Mouse (Mus musculus) forebrain, embryonic 10.5 days (tissue): ENCODE data around the gene Rcn1. TPM values are rescaled to one million over a fixed set of nuclear protein-coding genes. Genes with fewer than 3 reads are reported as not detected.

ENCODE experiments used
- DNase-seq: peaks from one replicate; pipeline ENCODE4 v3.0.0-alpha.2; 2017; ENCODE audit warnings: low spot score; ENCODE audit errors: extremely low spot score
- H3K27ac ChIP-seq: fragments of 300-500 bp; sonication (generic); 2 replicates; pipeline ENCODE4 v1.5.1; 2016; ENCODE audit warnings: mild to moderate bottlenecking
- H3K27me3 ChIP-seq: fragments of 300-500 bp; sonication (generic); 2 replicates; pipeline ENCODE4 v1.6.1; 2016; ENCODE audit warnings: mild to moderate bottlenecking; ENCODE audit not compliant: poor library complexity, severe bottlenecking
- H3K36me3 ChIP-seq: fragments of 300-500 bp; sonication (generic); replicated peaks from 2 replicates; pipeline ENCODE4 v1.6.1; 2016; ENCODE audit warnings: mild to moderate bottlenecking, moderate library complexity
- H3K4me1 ChIP-seq: fragments of 300-500 bp; sonication (generic); 2 replicates; pipeline ENCODE4 v1.6.1; 2016
- H3K4me3 ChIP-seq: fragments of 300-500 bp; sonication (generic); 2 replicates; pipeline ENCODE4 v1.5.1; 2016; ENCODE audit warnings: mild to moderate bottlenecking, moderate library complexity
- H3K9me3 ChIP-seq: fragments of 300-500 bp; sonication (generic); 2 replicates; pipeline ENCODE4 v1.6.1; 2016; ENCODE audit warnings: mild to moderate bottlenecking, moderate library complexity
- WGBS: fragments of 180-500 bp; shearing (Covaris S2); methylation state at CpG from one replicate; pipeline ENCODE4 v1.1.7; 2016; 5-methylcytosine and 5-hydroxymethylcytosine counted together
- polyA plus RNA-seq: library from polyadenylated mRNA; unstranded; fragments of >200 nt; fragmentation: Nextera tagmentation; extraction: Ambion mirVana; gene quantifications from 2 replicates; pipeline ENCODE4 v1.2.1, GENCODE M21; 2016

The Rcn1 gene
- polyA plus RNA-seq, 1 experiment from 2014 or later, result 110 TPM

DNA sequence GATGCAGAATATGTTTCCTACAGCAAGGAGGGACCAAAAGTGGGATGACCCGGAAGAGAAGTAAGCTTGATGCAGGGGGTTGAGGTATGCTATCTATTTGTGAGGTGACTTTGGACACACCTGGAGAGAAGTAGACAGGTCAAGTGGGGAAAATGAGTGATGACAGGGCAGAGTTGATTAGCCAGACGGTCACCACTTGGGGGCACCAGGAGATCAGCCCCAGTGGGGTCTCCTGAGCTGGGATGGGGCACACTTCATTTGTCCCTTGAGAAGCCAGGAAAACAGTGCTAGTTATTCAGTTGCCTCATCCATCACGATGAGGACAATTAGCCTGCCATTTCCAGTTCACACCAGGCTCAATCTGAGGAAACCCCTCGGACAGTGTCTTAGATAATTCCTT lies 31.5 kb downstream of the Rcn1 start:
- Histone ChIP-seq H3K4me3 (no peak overlapping the region), H3K27me3 (peaks cover 30% of the 10 kb centered on the region), H3K9me3 (no peaks in the 10 kb centered on the region), H3K27ac (no peak overlapping the region), H3K36me3 (no peaks in the 10 kb centered on the region), H3K4me1 (peaks cover 11% of the 10 kb centered on the region)
- no peak for DNase-seq
- 57% methylated on average over 4 of the region's 4 CpGs for WGBS

DNA sequence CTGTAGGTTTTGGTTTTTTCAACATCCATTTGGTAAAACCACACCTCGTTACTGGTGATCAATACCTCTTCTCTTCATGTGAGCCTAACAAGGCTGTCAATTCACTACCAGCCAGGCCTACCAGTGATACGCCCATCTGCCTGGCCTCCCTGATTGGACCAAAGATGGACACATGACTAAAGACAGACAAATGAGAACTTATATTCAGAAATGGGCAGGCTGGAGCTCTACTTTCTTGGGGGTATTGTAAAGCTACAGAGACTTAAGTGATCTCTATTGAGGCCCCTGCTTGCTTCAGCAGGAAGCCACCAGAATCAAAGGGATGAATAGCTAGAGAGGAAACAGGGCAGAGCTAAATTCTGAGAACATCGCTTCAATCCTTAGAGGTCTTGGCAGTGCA lies 41.1 kb downstream of the Rcn1 start:
- Histone ChIP-seq H3K4me1 (no peaks in the 10 kb centered on the region), H3K9me3 (no peaks in the 10 kb centered on the region), H3K4me3 (no peak overlapping the region), H3K27ac (no peak overlapping the region), H3K27me3 (no peaks in the 10 kb centered on the region), H3K36me3 (no peaks in the 10 kb centered on the region)
- DNase-seq, result no peak
- 82% methylated on average over 3 of the region's 3 CpGs for WGBS

DNA sequence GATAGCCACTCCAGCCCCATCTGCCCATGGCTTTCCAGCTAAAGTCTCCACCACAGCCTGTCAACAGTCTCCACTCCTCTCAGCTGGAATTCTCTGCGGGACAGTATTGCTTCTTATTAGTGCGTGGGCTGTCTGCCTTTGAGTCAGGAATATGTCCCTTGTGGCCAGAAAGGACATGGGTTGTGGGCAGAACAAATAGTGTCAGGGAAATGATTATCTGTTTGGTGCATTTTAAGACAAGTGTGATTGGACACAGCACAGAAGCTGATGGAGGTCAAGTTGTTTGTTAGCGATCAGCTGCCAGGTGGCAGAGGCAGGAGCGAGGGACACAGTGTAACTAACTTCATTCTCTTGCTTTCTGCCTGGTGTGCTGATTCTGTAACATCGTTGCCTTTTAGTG lies 42.3 kb downstream of the Rcn1 start:
- WGBS, result 86% methylated on average over 5 of the region's 5 CpGs
- H3K4me1 ChIP-seq, result no peaks in the 10 kb centered on the region

DNA sequence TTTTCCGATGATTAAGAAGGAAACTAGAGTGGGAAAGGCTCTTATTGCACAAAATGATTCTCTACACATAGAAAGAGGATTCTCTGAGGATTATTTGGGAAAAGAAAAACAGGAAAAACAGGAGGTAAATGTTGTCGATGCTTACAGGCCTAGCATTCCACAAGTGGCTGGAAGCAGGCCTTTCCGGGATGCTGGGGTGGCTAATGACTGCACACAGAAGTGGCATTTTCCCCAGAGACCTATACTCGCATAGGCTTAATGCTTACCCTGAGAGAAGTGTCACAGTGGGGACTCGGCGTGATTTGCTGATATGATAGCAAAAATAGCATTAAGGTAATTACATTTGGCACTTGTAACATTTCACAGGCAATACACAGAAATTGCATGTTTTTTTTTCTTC lies 50.2 kb downstream of the Rcn1 start:
- no peak for DNase-seq
- Histone ChIP-seq H3K4me3 (no peak overlapping the region), H3K27me3 (0 out of 2 replicates have a peak, but pooled peaks cover 7% of the 10 kb centered on the region), H3K36me3 (no peaks in the 10 kb centered on the region), H3K4me1 (peaks cover 21% of the 10 kb centered on the region), H3K9me3 (no peaks in the 10 kb centered on the region), H3K27ac (no peak overlapping the region)
- WGBS, result 61% methylated on average over 6 of the region's 6 CpGs

More for the DNA sequence above, 42.3 kb downstream of the Rcn1 start:
- DNase-seq, result no peak
- Histone ChIP-seq H3K36me3 (no peaks in the 10 kb centered on the region), H3K4me3 (no peak overlapping the region), H3K27ac (no peak overlapping the region), H3K27me3 (no peaks in the 10 kb centered on the region), H3K9me3 (no peaks in the 10 kb centered on the region)

DNA sequence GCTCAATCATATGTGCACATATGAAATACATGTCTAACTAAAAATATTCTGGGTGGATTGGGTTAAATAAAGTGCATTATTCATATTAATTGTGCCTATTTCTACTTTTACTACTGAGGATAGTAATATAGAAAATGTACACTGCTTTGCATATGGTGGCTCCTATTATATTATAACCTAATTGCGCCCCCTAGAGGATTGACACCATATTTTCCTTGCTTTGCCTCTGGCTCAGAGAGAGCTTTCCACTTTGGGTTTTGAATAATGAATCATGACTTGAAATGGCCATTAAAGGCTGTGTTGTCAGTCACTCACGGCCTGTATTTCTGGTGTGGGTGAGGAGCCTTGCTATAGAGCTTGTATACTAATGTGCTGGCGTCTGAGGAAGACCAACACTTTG lies 59.1 kb downstream of the Rcn1 start:
- 59% methylated on average over 3 of the region's 3 CpGs for WGBS
- no peak overlapping the region for H3K27ac ChIP-seq
- H3K9me3 ChIP-seq, result no peaks in the 10 kb centered on the region
- no peaks in the 10 kb centered on the region for H3K27me3 ChIP-seq
- no peaks in the 10 kb centered on the region for H3K36me3 ChIP-seq
- peaks cover 26% of the 10 kb centered on the region for H3K4me1 ChIP-seq
- DNase-seq, result no peak
- H3K4me3 ChIP-seq, result no peak overlapping the region

DNA sequence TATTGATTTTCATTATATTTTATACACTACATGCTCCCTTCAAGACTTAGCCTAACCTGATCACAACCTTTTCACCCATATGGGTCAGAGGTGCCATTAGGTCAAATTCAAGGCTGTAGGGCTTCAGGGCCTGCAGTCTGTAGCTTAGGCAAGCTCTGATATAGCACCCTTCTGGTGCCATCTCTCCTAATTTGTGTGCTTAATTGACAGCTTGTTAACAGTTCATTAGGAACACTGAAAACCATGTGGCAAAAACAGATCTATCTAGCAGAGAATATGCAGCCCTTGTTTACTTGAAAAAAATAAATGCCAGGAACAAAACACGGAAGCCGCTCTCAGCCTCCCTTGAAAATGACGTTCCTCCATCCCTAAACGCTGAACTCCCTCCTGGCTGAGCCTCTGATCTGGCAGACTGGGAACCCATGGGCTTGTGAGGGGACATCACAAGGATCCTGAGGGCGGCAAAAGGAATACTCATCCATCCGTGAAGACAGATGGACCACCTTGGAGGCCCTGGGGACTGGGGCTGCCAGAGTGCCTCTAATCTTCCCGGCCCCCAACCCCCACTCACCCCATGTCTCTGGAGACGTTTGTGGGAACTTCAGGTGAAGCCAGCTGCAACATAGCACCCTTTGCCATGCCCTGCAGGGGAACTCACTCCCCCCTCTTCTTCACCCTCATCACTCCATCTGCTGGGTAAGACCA lies 61.8 kb downstream of the Rcn1 start:
- no peaks in the 10 kb centered on the region for H3K9me3 ChIP-seq
- 43% methylated on average over 8 of the region's 8 CpGs for WGBS
- DNase-seq, result no peak
- H3K27me3 ChIP-seq, result 0 out of 2 replicates have a peak, but pooled peaks cover 12% of the 10 kb centered on the region
- H3K36me3 ChIP-seq, result no peaks in the 10 kb centered on the region
- no peak overlapping the region for H3K4me3 ChIP-seq
- no peak overlapping the region for H3K27ac ChIP-seq
- peaks cover 32% of the 10 kb centered on the region for H3K4me1 ChIP-seq

DNA sequence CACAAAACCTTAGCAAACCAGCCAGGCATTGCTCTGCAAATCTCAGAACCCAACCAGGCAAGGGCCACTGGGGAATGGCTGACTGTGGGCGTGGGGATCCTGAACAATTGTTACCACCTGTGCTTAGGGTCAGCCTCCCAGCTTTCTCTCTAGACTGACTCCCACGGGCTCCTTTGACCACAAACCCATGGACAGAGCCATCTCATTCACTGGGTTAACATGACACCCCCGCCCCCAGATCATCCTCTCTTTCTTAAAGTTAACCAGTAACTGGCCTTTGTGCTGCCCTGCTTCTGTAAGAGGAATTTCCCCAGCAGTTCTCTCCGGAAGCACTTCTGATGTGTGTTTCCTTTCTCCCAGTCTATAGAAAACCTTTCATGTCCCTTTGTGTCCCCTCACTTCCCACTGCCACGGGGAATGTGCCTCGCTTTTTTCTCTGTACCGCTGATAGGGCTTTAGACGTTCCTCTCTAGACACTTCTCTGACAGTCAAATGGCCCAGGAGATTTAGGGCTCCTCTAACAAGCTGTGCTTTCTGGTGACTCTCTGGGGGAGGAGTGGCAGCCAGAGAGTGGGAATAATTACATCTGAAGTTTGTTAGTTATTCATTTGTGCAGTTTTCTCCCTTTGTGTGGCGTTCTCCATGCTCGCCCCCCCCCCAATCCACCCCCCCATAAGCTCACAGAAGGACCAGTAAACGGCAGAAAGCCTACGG lies 62.6 kb downstream of the Rcn1 start:
- no peak overlapping the region for H3K4me3 ChIP-seq
- DNase-seq, result no peak
- H3K27me3 ChIP-seq, result 0 out of 2 replicates have a peak, but pooled peaks cover 12% of the 10 kb centered on the region
- H3K9me3 ChIP-seq, result no peaks in the 10 kb centered on the region
- peak overlapping the region; percentile 40; the same call in 1 of the 2 replicates for H3K27ac ChIP-seq
- 30% methylated on average over 12 of the region's 12 CpGs for WGBS
- peaks cover 32% of the 10 kb centered on the region for H3K4me1 ChIP-seq
- H3K36me3 ChIP-seq, result no peaks in the 10 kb centered on the region

Other genes with a start within 250 kb of the Rcn1 start
- 0.55 and 0.86 TPM in 2 replicates for gene Them7, start 175.0 kb downstream of the Rcn1 start, polyA plus RNA-seq